Mouse (Mus musculus) stomach, embryonic 14.5 days (tissue): ENCODE results near the gene Pagr1a. TPM values are rescaled to one million over a fixed set of nuclear protein-coding genes. Genes with fewer than 3 reads are reported as not detected.

Experiments used
- ATAC-seq: fragments of 200-750 bp; cut with Nextera tagmentation; 2 replicates; pipeline ENCODE4 v1.8.0; 2017; ENCODE audit warnings: low read depth, moderate TSS enrichment; ENCODE audit not compliant: insufficient number of reproducible peaks, insufficient read depth, low FRiP score
- H3K27ac ChIP-seq: fragments of 300-500 bp; sonication (generic); 2 replicates; pipeline ENCODE4 v1.5.1; 2014; ENCODE audit warnings: mild to moderate bottlenecking, low read length, moderate library complexity, mixed read lengths
- H3K27me3 ChIP-seq: fragments of 300-500 bp; sonication (generic); 2 replicates; pipeline ENCODE4 v1.6.1; 2014; ENCODE audit warnings: low read length, control low read depth, mixed read lengths; ENCODE audit not compliant: control insufficient read depth, insufficient read depth
- H3K36me3 ChIP-seq: fragments of 300-500 bp; sonication (generic); 2 replicates; pipeline ENCODE4 v1.6.1; 2014; ENCODE audit warnings: mild to moderate bottlenecking, control low read depth, low read length, moderate library complexity, mixed read lengths; ENCODE audit not compliant: control insufficient read depth, insufficient read depth
- H3K4me1 ChIP-seq: fragments of 300-500 bp; sonication (generic); 2 replicates; pipeline ENCODE4 v1.6.1; 2014; ENCODE audit warnings: low read length, control low read depth, mixed read lengths; ENCODE audit not compliant: control insufficient read depth, insufficient read depth
- H3K4me2 ChIP-seq: fragments of 300-500 bp; sonication (generic); replicated peaks from 2 replicates; pipeline ENCODE4 v1.6.1; 2014; ENCODE audit warnings: low read depth, low read length, control low read depth
- H3K4me3 ChIP-seq: fragments of 300-500 bp; sonication (generic); 2 replicates; pipeline ENCODE4 v1.5.1; 2014; ENCODE audit warnings: low read depth, low read length, control low read depth
- H3K9ac ChIP-seq: fragments of 300-500 bp; sonication (generic); replicated peaks from 2 replicates; pipeline ENCODE4 v1.6.1; 2014; ENCODE audit warnings: low read depth, mild to moderate bottlenecking, control low read depth, low read length, moderate library complexity, mixed read lengths
- H3K9me3 ChIP-seq: fragments of 300-500 bp; sonication (generic); 2 replicates; pipeline ENCODE4 v1.6.1; 2016; ENCODE audit warnings: low read depth, low read length, control low read depth; ENCODE audit not compliant: control insufficient read depth
- WGBS: fragments of 180-500 bp; shearing (Covaris S2); extraction: QIAGEN DNeasy Blood & Tissue Kit; methylation state at CpG from one replicate; pipeline ENCODE4 v1.1.7; 2014; 5-methylcytosine and 5-hydroxymethylcytosine counted together
- microRNA-seq: library from miRNA; unstranded; fragments of <30 nt; microRNA quantifications from one replicate; pipeline ENCODE4, GENCODE M21; 2016
- polyA plus RNA-seq: library from polyadenylated mRNA; unstranded; fragments of >200 nt; fragmentation: Nextera tagmentation; extraction: Ambion mirVana; gene quantifications from 2 replicates; pipeline ENCODE4 v1.2.1, GENCODE M21; 2014

The Pagr1a gene
- polyA plus RNA-seq, 1 experiment from 2014 or later = 55.8 TPM

DNA sequence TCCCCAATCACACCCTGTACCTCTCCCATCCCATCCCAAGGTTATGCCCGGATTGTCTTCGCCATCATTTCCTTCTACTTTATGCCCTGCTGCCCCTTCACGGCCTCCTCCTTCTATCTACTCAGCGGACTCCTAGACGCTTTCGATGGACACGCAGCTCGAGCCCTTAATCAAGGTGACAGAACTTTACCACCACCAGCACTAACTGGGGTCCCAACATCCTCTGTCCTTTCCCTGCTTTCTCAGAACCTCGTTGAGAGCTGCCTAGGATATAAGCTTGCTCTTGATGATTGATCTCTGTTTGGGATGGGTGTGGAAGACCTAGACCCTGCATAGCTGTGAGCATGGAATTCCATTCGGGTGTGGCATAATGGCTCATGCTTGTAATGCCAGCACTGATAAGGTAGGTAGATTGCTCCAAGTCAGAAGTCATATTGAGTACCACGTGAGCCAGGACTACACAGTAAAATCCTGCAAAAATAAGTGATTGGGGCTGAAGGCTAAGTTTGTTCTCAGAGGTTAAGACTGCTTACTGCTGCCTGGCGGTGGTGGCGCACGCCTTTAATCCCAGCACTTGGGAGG is 40.2 kb downstream of the Pagr1a start:
- Histone ChIP-seq H3K9ac (peak overlapping the region; percentile 98), H3K27ac (peak overlapping the region; percentile 96; the same call in 1 of the 2 replicates), H3K4me1 (peaks cover 4% of the 10 kb centered on the region; the same call in 1 of the 2 replicates), H3K27me3 (no peaks in the 10 kb centered on the region), H3K4me2 (peak overlapping the region; percentile 54), H3K4me3 (peak overlapping the region; percentile 100), H3K36me3 (peaks cover 25% of the 10 kb centered on the region), H3K9me3 (no peaks in the 10 kb centered on the region)
- ATAC-seq = no peak
- WGBS = 20% methylated on average over 14 of the region's 14 CpGs

- Histone ChIP-seq H3K4me2 (peak within 1 kb of the TSS; percentile 54), H3K9me3 (no peaks in the 10 kb centered on the region), H3K4me1 (peaks cover 4% of the 10 kb centered on the region; the same call in 1 of the 2 replicates), H3K9ac (peak within 1 kb of the TSS; percentile 98), H3K27me3 (no peaks in the 10 kb centered on the region), H3K4me3 (peak within 1 kb of the TSS; percentile 100), H3K27ac (peak within 1 kb of the TSS; percentile 96), H3K36me3 (peaks cover 25% of the 10 kb centered on the region)
- under 1% methylated on average over 53 of the region's 55 CpGs for WGBS
- peak; percentile 93 for ATAC-seq
These were observed 40.9 kb downstream of the Pagr1a start, which contains the start of gene Cdiptos for GRCm38 (mm10) chr7:126975950-126976866. Gene Cdiptos, minus strand, starts transcription at chr7:126976098.

DNA sequence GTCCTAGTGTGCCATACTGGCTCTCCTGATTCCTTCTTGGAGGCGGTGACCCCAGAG is 41.4 kb downstream of the Pagr1a start, which contains the start of gene Cdipt:
Gene Cdipt, plus strand, starts transcription at position 22 of the 57 bp plus-strand sequence.
- Histone ChIP-seq H3K4me1 (peaks cover 4% of the 10 kb centered on the region; the same call in 1 of the 2 replicates), H3K36me3 (peaks cover 25% of the 10 kb centered on the region), H3K9me3 (no peaks in the 10 kb centered on the region), H3K9ac (peak within 1 kb of the TSS; percentile 98), H3K4me2 (peak within 1 kb of the TSS; percentile 54), H3K27me3 (no peaks in the 10 kb centered on the region), H3K27ac (peak within 1 kb of the TSS; percentile 96), H3K4me3 (peak within 1 kb of the TSS; percentile 100)
- 0% methylated on average over 1 of the region's 1 CpGs for WGBS
- no peak for ATAC-seq

DNA sequence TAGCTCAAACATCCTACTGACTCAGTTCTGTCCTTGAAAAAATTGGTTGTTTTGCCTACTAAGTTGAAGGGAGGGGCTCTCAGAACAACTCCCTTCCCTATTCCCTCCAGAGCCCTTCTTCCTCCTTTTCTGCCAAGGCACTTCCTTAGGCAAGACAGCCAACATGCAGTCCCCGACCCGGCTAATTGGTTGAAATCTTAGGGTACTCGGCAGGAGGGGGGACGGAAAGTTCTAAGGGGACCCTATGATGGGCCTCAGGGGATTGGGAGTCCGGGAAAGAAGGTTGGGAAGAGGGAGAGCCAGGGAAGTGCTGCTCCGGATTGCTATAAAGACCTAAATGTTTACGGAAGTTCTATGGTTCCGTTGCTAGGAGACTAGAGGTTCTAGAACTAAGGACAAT is 41.7 kb downstream of the Pagr1a start:
- WGBS = 13% methylated on average over 8 of the region's 8 CpGs

GRCm38 (mm10) chr7:126967361-126967760 is 49.8 kb downstream of the Pagr1a start:
- H3K4me1 ChIP-seq = no peaks in the 10 kb centered on the region
- no peak overlapping the region for H3K4me2 ChIP-seq
- H3K36me3 ChIP-seq = no peaks in the 10 kb centered on the region
- WGBS = 54% methylated on average over 6 of the region's 6 CpGs
- H3K9me3 ChIP-seq = no peaks in the 10 kb centered on the region
- no peak for ATAC-seq
- H3K27ac ChIP-seq = no peak overlapping the region
- H3K9ac ChIP-seq = no peak overlapping the region
- H3K27me3 ChIP-seq = no peaks in the 10 kb centered on the region
- no peak overlapping the region for H3K4me3 ChIP-seq

More for the DNA sequence above, 41.7 kb downstream of the Pagr1a start:
- Histone ChIP-seq H3K4me2 (peak overlapping the region; percentile 54), H3K4me1 (peaks cover 4% of the 10 kb centered on the region; the same call in 1 of the 2 replicates), H3K9me3 (no peaks in the 10 kb centered on the region), H3K9ac (0 out of 2 replicates have a peak overlapping the region, but pooled peaks have one; percentile 98), H3K27ac (peak overlapping the region; percentile 96; the same call in 1 of the 2 replicates), H3K4me3 (peak overlapping the region; percentile 100), H3K27me3 (no peaks in the 10 kb centered on the region), H3K36me3 (peaks cover 25% of the 10 kb centered on the region)
- ATAC-seq = no peak; the same call in 1 of the 2 replicates

GRCm38 (mm10) chr7:126965568-126965967 is 51.6 kb downstream of the Pagr1a start:
- H3K36me3 ChIP-seq = no peaks in the 10 kb centered on the region
- H3K4me2 ChIP-seq = no peak overlapping the region
- no peak overlapping the region for H3K27ac ChIP-seq
- 59% methylated on average over 3 of the region's 3 CpGs for WGBS
- H3K4me3 ChIP-seq = no peak overlapping the region
- ATAC-seq = no peak
- H3K9ac ChIP-seq = no peak overlapping the region
- no peaks in the 10 kb centered on the region for H3K27me3 ChIP-seq
- H3K9me3 ChIP-seq = no peaks in the 10 kb centered on the region
- no peaks in the 10 kb centered on the region for H3K4me1 ChIP-seq

Small RNAs within 50 kb of the gene (microRNA-seq; reads per million reads assigned to microRNA genes)
- not detected for gene Gm44343

Other genes with a start within 250 kb of the Pagr1a start
- gene Ypel3, start 240.4 kb downstream of the Pagr1a start, polyA plus RNA-seq = 103 and 116 TPM in 2 replicates
- gene Tbx6, start 235.9 kb downstream of the Pagr1a start, polyA plus RNA-seq = 0.56 and 0.95 TPM in 2 replicates
- gene Ppp4c, start 224.9 kb downstream of the Pagr1a start, polyA plus RNA-seq = 239 and 258 TPM in 2 replicates
- 1.1 and 1.8 TPM in 2 replicates for gene Fam57b, start 219.7 kb downstream of the Pagr1a start, polyA plus RNA-seq
- not detected in 2 replicates for gene 4930451I11Rik, start 185.7 kb downstream of the Pagr1a start, polyA plus RNA-seq
- 0.75 and 2.0 TPM in 2 replicates for gene Doc2a, start 169.9 kb downstream of the Pagr1a start, polyA plus RNA-seq
- 20.2 and 21.2 TPM in 2 replicates for gene Hirip3, start 155.4 kb downstream of the Pagr1a start, polyA plus RNA-seq
- 78.2 and 80.3 TPM in 2 replicates for gene Ino80e, start 155.0 kb downstream of the Pagr1a start, polyA plus RNA-seq
- 28.0 and 30.2 TPM in 2 replicates for gene Taok2, start 132.6 kb downstream of the Pagr1a start, polyA plus RNA-seq
- gene Tmem219, start 94.4 kb downstream of the Pagr1a start, polyA plus RNA-seq = 29.5 and 33.4 TPM in 2 replicates
- gene Kctd13, start 88.5 kb downstream of the Pagr1a start, polyA plus RNA-seq = 14.7 and 16.1 TPM in 2 replicates
- 0.35 and 0.36 TPM in 2 replicates for gene Asphd1, start 67.8 kb downstream of the Pagr1a start, polyA plus RNA-seq
- gene Sez6l2, start 66.8 kb downstream of the Pagr1a start, polyA plus RNA-seq = 2.9 and 3.6 TPM in 2 replicates
- 96.8 and 106 TPM in 2 replicates for gene Cdipt, start 41.4 kb downstream of the Pagr1a start, polyA plus RNA-seq
- gene Cdiptos, start 41.3 kb downstream of the Pagr1a start, polyA plus RNA-seq = 1.6 and 2.8 TPM in 2 replicates
- 11.4 and 12.4 TPM in 2 replicates for gene Mvp, start 2.7 kb downstream of the Pagr1a start, polyA plus RNA-seq
- gene Pagr1b, start 868 bp downstream of the Pagr1a start, polyA plus RNA-seq = not detected in 2 replicates
- gene Gm42742, start 3.7 kb upstream of the Pagr1a start, polyA plus RNA-seq = 32.8 and 68.9 TPM in 2 replicates
- 15.5 and 16.0 TPM in 2 replicates for gene Prrt2, start 3.9 kb upstream of the Pagr1a start, polyA plus RNA-seq
- gene Maz, start 9.7 kb upstream of the Pagr1a start, polyA plus RNA-seq = 50.3 and 54.5 TPM in 2 replicates
- gene Kif22, start 25.1 kb upstream of the Pagr1a start, polyA plus RNA-seq = 116 and 117 TPM in 2 replicates
- gene Zg16, start 70.0 kb upstream of the Pagr1a start, polyA plus RNA-seq = not detected in 2 replicates
- gene AI467606, start 74.0 kb upstream of the Pagr1a start, polyA plus RNA-seq = 5.3 and 7.2 TPM in 2 replicates
- gene Qprt, start 104.9 kb upstream of the Pagr1a start, polyA plus RNA-seq = 1.4 and 2.2 TPM in 2 replicates
- gene Spn, start 120.5 kb upstream of the Pagr1a start, polyA plus RNA-seq = 0.31 and 0.33 TPM in 2 replicates
- 44.6 and 49.5 TPM in 2 replicates for gene Cd2bp2, start 178.7 kb upstream of the Pagr1a start, polyA plus RNA-seq
- 15.1 and 18.7 TPM in 2 replicates for gene Tbc1d10b, start 191.1 kb upstream of the Pagr1a start, polyA plus RNA-seq
- 9.7 TPM in 2 replicates for gene Mylpf, start 191.5 kb upstream of the Pagr1a start, polyA plus RNA-seq
- 22.9 and 24.4 TPM in 2 replicates for gene Zfp553, start 215.7 kb upstream of the Pagr1a start, polyA plus RNA-seq
- gene Sept1, start 215.8 kb upstream of the Pagr1a start, polyA plus RNA-seq = 14.9 and 16.5 TPM in 2 replicates
- gene Zfp771, start 226.9 kb upstream of the Pagr1a start, polyA plus RNA-seq = 54.9 and 55.2 TPM in 2 replicates
- 175 and 202 TPM in 2 replicates for gene Dctpp1, start 243.4 kb upstream of the Pagr1a start, polyA plus RNA-seq